Mouse (Mus musculus): ENCODE results near the gene Ppp1r11.

- TF ChIP-seq POLR2A (IDR thresholded peaks at IDR 0.05; ENCODE audit: control insufficient read depth, low read depth, low read length) = no peak
- no peak for TF ChIP-seq CTCF (IDR thresholded peaks at IDR 0.05; ENCODE audit: control insufficient read depth, insufficient read depth, insufficient replicate concordance, low read depth, low read length)
These were observed 8.6 kb downstream of the Ppp1r11 start, which contains the start of gene Rnf39 for GRCm38 (mm10) chr17:36942791-36943471.
